Comparison of ENCODE assay signal across 18 mouse cellular contexts in genomic region chr17:15546440-15546839, GRCm38 (mm10). TPM values are rescaled to one million over a fixed set of nuclear protein-coding genes. Genes with fewer than 3 reads are reported as not detected.
A peak's percentile ranks its signal among the peaks of the same experiment; 100 is the strongest.
DNase-seq lines count a peak whose midpoint lies in the region; TF ChIP-seq lines count a peak whose summit lies in the region.
"Had no signal": no experiment of that assay in that cellular context is flagged by ENCODE, and none has a peak within 500 bp of the region (broad histone marks: within the 10 kb centered on the region; RNA-seq: fewer than 3 reads in every experiment).

No protein-coding gene starts in this region.

- no peak overlapping the region for H3K27ac ChIP-seq in thymus, adult 2 months (ENCODE audit: control insufficient read depth, insufficient read depth, low read length)
- H3K27ac ChIP-seq: forebrain, embryonic 10.5 days; forebrain, embryonic 13.5 days; hindbrain, embryonic 10.5 days; hindbrain, embryonic 13.5 days had no signal

- no peaks in the 10 kb centered on the region for H3K36me3 ChIP-seq in splenic B cell, adult 2 months (ENCODE audit: control insufficient read depth, insufficient read depth, low read length, poor library complexity, severe bottlenecking)
- H3K36me3 ChIP-seq in thymus, adult 2 months (ENCODE audit: control insufficient read depth, insufficient read depth, low read length): no peaks in the 10 kb centered on the region

- TF ChIP-seq POLR2A in thymus, adult 2 months (IDR thresholded peaks at IDR 0.05; ENCODE audit: control insufficient read depth, extremely low read depth, insufficient read depth, low read length, poor library complexity): no peak

- DNase-seq in heart, adult 11 months: peak; percentile 69
- DNase-seq in heart, postnatal 4 days: no peak
- DNase-seq in spleen, postnatal 36 days (ENCODE audit: low spot score in 2 of 2): peak; percentile 69 to 71
- no peak for DNase-seq in spleen, adult 18-20 months
- peak; percentile 74 for DNase-seq in splenic B cell, adult 2 months (ENCODE audit: low read depth, low spot score)
- no peak for DNase-seq in thymus, adult 2 months
- DNase-seq: adrenal gland, postnatal 10 days; adrenal gland, postnatal 36 days; cerebellum, adult 18-20 months; cerebellum, adult 9-10 months; cerebellum, postnatal 14 days; gastrocnemius, postnatal 10 days; gastrocnemius, postnatal 36 days had no signal

- no peaks in the 10 kb centered on the region for H3K4me1 ChIP-seq in thymus, adult 2 months (replicated peaks; ENCODE audit: control insufficient read depth, insufficient read depth, low read length)
- H3K4me1 ChIP-seq: forebrain, embryonic 13.5 days; hindbrain, embryonic 10.5 days; hindbrain, embryonic 13.5 days had no signal

- no peak overlapping the region for H3K4me3 ChIP-seq in thymus, adult 2 months (ENCODE audit: control insufficient read depth, insufficient read depth, low read length)
- H3K4me3 ChIP-seq: forebrain, embryonic 10.5 days; forebrain, embryonic 13.5 days; hindbrain, embryonic 10.5 days; hindbrain, embryonic 13.5 days had no signal

- TF ChIP-seq CTCF in thymus, adult 2 months (IDR thresholded peaks at IDR 0.05; ENCODE audit: borderline replicate concordance, control insufficient read depth, extremely low read depth, insufficient read depth, low read length, poor library complexity): no peak

- WGBS in thymus, adult 2 months: 90% methylated on average over 4 of the region's 4 CpGs

- no peaks in the 10 kb centered on the region for H3K27me3 ChIP-seq in splenic B cell, adult 2 months (ENCODE audit: control insufficient read depth, insufficient read depth, low read length, poor library complexity, severe bottlenecking)
- H3K27me3 ChIP-seq in thymus, adult 2 months (ENCODE audit: control insufficient read depth, insufficient read depth, low read length): no peaks in the 10 kb centered on the region
- H3K27me3 ChIP-seq: forebrain, embryonic 13.5 days; hindbrain, embryonic 13.5 days; Patski had no signal

RNA-seq across cellular contexts. Expression of gene Prdm9, which starts 17.7 kb away (rescaled TPM):
- total RNA-seq in heart, postnatal 4 days (2021): 1 to 10 TPM; 2.7 to 3.3 TPM
- 1.4 and 1.7 TPM in 2 replicates for polyA plus RNA-seq in thymus, adult 2 months (2012; rRNA removed)

RNA-seq across cellular contexts. Expression of gene Pdcd2, which starts 19.3 kb away (rescaled TPM):
- total RNA-seq in heart, postnatal 4 days (2021): 10 to 100 TPM; 19.5 to 21.7 TPM
- polyA plus RNA-seq in thymus, adult 2 months (2012; rRNA removed): 57.8 and 75.1 TPM in 2 replicates

RNA-seq across cellular contexts. Expression of gene Tbp, which starts 46.8 kb away (rescaled TPM):
- 10 to 100 TPM; 17.2 to 18.0 TPM for total RNA-seq in heart, postnatal 4 days (2021)
- 114 and 128 TPM in 2 replicates for polyA plus RNA-seq in thymus, adult 2 months (2012; rRNA removed)

RNA-seq across cellular contexts. Expression of gene Psmb1, which starts 46.9 kb away (rescaled TPM):
- total RNA-seq in heart, postnatal 4 days (2021): 100 to 1,000 TPM; 141 to 145 TPM
- polyA plus RNA-seq in thymus, adult 2 months (2012; rRNA removed): 139 and 164 TPM in 2 replicates

Comparison
In these comparisons a context has a peak if more than half of its experiments do, and no peak if none do; other contexts are left out.
1. DNase-seq: peak in heart, adult 11 months (single experiment), spleen, postnatal 36 days (2 of 2) and splenic B cell, adult 2 months (single experiment); none in heart, postnatal 4 days (single experiment), spleen, adult 18-20 months (0 of 2) and thymus, adult 2 months (single experiment).